Mouse (Mus musculus): ENCODE measurements around the gene Cxxc4.
"Not testable (repeated sequence)": the region's sequence is repeated elsewhere in the genome, so short reads cannot be mapped to it uniquely, and the experiment has no call there.

Cxxc4 gene

GRCm38 (mm10) chr3:134236414-134237112 lies at the start of gene Cxxc4:
TSS of gene Cxxc4 (plus strand) at chr3:134236484.
- DNase-seq = no peak

GRCm38 (mm10) chr3:134188979-134189946 lies 47.0 kb upstream of the Cxxc4 start:
- DNase-seq = no peak

GRCm38 (mm10) chr3:134190046-134190445 lies 46.2 kb upstream of the Cxxc4 start:
- peak; percentile 5 for DNase-seq

- DNase-seq = peak; percentile 9
These were observed 36.4 kb upstream of the Cxxc4 start for GRCm38 (mm10) chr3:134199892-134200291.

GRCm38 (mm10) chr3:134206624-134207023 lies 29.7 kb upstream of the Cxxc4 start:
- DNase-seq = no peak

GRCm38 (mm10) chr3:134210950-134211349 lies 25.3 kb upstream of the Cxxc4 start:
- no peak for DNase-seq

GRCm38 (mm10) chr3:134219881-134220280 lies 16.4 kb upstream of the Cxxc4 start:
- DNase-seq = not testable (repeated sequence)

- DNase-seq = no peak
These were observed 15.3 kb upstream of the Cxxc4 start for GRCm38 (mm10) chr3:134221002-134221401.

- DNase-seq = no peak
These were observed 13.7 kb upstream of the Cxxc4 start for GRCm38 (mm10) chr3:134222593-134222992.

GRCm38 (mm10) chr3:134223956-134224355 lies 12.3 kb upstream of the Cxxc4 start:
- no peak for DNase-seq

GRCm38 (mm10) chr3:134225928-134226327 lies 10.4 kb upstream of the Cxxc4 start:
- DNase-seq = no peak

- DNase-seq = no peak
These were observed 3.5 kb upstream of the Cxxc4 start for GRCm38 (mm10) chr3:134232753-134233152.

- DNase-seq = peak; percentile 76
These were observed 532 bp upstream of the Cxxc4 start for GRCm38 (mm10) chr3:134235491-134236413.

- DNase-seq = no peak
These were observed 975 bp downstream of the Cxxc4 start for GRCm38 (mm10) chr3:134237113-134237805.

- no peak for DNase-seq
These were observed 2.5 kb downstream of the Cxxc4 start for GRCm38 (mm10) chr3:134238621-134239310.

GRCm38 (mm10) chr3:134239321-134239970 lies 3.2 kb downstream of the Cxxc4 start:
- peak; percentile 62 for DNase-seq

GRCm38 (mm10) chr3:134239971-134240717 lies 3.9 kb downstream of the Cxxc4 start:
- peak; percentile 82 for DNase-seq

- no peak for DNase-seq
These were observed 4.4 kb downstream of the Cxxc4 start for GRCm38 (mm10) chr3:134240718-134241025.

- DNase-seq = no peak
These were observed 7.0 kb downstream of the Cxxc4 start for GRCm38 (mm10) chr3:134243168-134243849.

- no peak for DNase-seq
These were observed 7.6 kb downstream of the Cxxc4 start for GRCm38 (mm10) chr3:134243850-134244247.
